In the genomic region with DNA sequence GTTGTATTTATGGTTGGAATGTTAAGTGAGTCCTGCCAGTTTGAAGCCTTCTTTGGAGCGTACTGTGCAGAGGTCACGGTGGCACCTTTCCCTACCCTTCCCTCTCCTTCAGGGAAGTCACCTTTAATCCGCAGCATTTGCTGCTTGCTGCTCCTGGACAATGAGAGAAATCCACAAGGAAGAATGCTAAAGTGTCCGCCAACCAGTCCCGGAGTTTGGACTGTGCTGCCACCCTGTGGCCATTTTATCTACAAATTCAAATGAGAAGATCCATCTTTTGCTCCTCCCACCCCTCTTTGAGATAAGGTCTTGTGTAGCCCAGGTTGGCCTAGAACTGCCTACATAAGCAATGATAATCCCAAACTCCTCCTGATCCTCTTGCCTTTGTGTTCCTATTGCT, we compare ENCODE assay signal across 9 mouse cellular contexts. TPM values are rescaled to one million over a fixed set of nuclear protein-coding genes. Genes with fewer than 3 reads are reported as not detected.
DNase-seq lines count a peak whose midpoint lies in the region; ATAC-seq and TF ChIP-seq lines count a peak whose summit lies in the region.
"Had no signal": no experiment of that assay in that cellular context is flagged by ENCODE, and none has a peak within 500 bp of the region (broad histone marks: within the 10 kb centered on the region; RNA-seq: fewer than 3 reads in every experiment).

No protein-coding gene starts in this region.

- 6% methylated on average over 5 of the region's 5 CpGs for WGBS in intestine, embryonic 16.5 days
- WGBS in midbrain, embryonic 13.5 days, result 3% methylated on average over 5 of the region's 5 CpGs
- WGBS in small intestine, adult 2 months, result 5% methylated on average over 5 of the region's 5 CpGs

- H3K9ac ChIP-seq in intestine, embryonic 16.5 days (ENCODE audit: low read depth, low read length), result no peak overlapping the region
- no peak overlapping the region for H3K9ac ChIP-seq in midbrain, embryonic 13.5 days (replicated peaks)

- ATAC-seq in intestine, embryonic 16.5 days, result peak; percentile 58; the same call in 1 of the 2 replicates
- peak; percentile 83 for ATAC-seq in midbrain, embryonic 13.5 days
- no peak for ATAC-seq in activated CD4-positive, CD25-positive, alpha-beta regulatory T cell, adult 4 months

- no peaks in the 10 kb centered on the region for H3K27me3 ChIP-seq in intestine, embryonic 16.5 days (replicated peaks; ENCODE audit: control insufficient read depth, insufficient read depth, low read length)
- no peaks in the 10 kb centered on the region for H3K27me3 ChIP-seq in midbrain, embryonic 13.5 days
- H3K27me3 ChIP-seq in small intestine, adult 2 months (ENCODE audit: control insufficient read depth, insufficient read depth, low read length), result no peaks in the 10 kb centered on the region

- H3K36me3 ChIP-seq in intestine, embryonic 16.5 days (ENCODE audit: control insufficient read depth, insufficient read depth, low read length), result no peaks in the 10 kb centered on the region
- no peaks in the 10 kb centered on the region for H3K36me3 ChIP-seq in midbrain, embryonic 13.5 days
- H3K36me3 ChIP-seq in small intestine, adult 2 months (ENCODE audit: control insufficient read depth, insufficient read depth, low read length), result no peaks in the 10 kb centered on the region

- TF ChIP-seq CTCF in small intestine, adult 2 months (IDR thresholded peaks at IDR 0.05; ENCODE audit: extremely low read depth, insufficient read length, insufficient replicate concordance, low read depth, low read length), result peak; percentile 74; the same call in 1 of the 2 replicates

- peak; percentile 78 for DNase-seq in adrenal gland, adult 18-20 months (ENCODE audit: low spot score in 2 of 2)
- peak; percentile 86 for DNase-seq in embryo, embryonic 10 days (ENCODE audit: low spot score)
- DNase-seq in gastrocnemius, postnatal 25 days, result peak; percentile 44
- DNase-seq in left cerebral cortex, postnatal 10 days (ENCODE audit: extremely low spot score in 1 of 2, low spot score in 2 of 2), result peak; percentile 84 to 85

- peaks cover 10% of the 10 kb centered on the region; the same call in 1 of the 2 replicates for H3K4me1 ChIP-seq in intestine, embryonic 16.5 days (ENCODE audit: control insufficient read depth, insufficient read depth, low read length)
- H3K4me1 ChIP-seq in midbrain, embryonic 13.5 days (replicated peaks), result 0 out of 2 replicates have a peak, but pooled peaks cover 2% of the 10 kb centered on the region
- H3K4me1 ChIP-seq in small intestine, adult 2 months (ENCODE audit: control insufficient read depth, insufficient read depth, insufficient read length, low read length), result no peaks in the 10 kb centered on the region

- no peaks in the 10 kb centered on the region for H3K9me3 ChIP-seq in intestine, embryonic 16.5 days (ENCODE audit: control insufficient read depth, low read length)
- no peaks in the 10 kb centered on the region for H3K9me3 ChIP-seq in midbrain, embryonic 13.5 days
- H3K9me3 ChIP-seq: megakaryocyte, embryonic 14.5 days had no signal

- no peak overlapping the region for H3K27ac ChIP-seq in intestine, embryonic 16.5 days (ENCODE audit: low read length)
- no peak overlapping the region for H3K27ac ChIP-seq in midbrain, embryonic 13.5 days
- no peak overlapping the region for H3K27ac ChIP-seq in small intestine, adult 2 months (ENCODE audit: insufficient read depth, low read depth, low read length)

- no peak for TF ChIP-seq POLR2A in small intestine, adult 2 months (IDR thresholded peaks at IDR 0.05; ENCODE audit: low read depth, low read length)

- no peak overlapping the region for H3K4me2 ChIP-seq in intestine, embryonic 16.5 days (ENCODE audit: low read depth, low read length)
- no peak overlapping the region for H3K4me2 ChIP-seq in midbrain, embryonic 13.5 days (replicated peaks)

- intact Hi-C loops in left cerebral cortex, postnatal 10 days (cut with DNase I), result loop anchor here (2.0 to 5.0 kb wide), 2 partner anchors 124 to 222 kb away; no protein-coding TSS in a partner anchor

- H3K4me3 ChIP-seq in intestine, embryonic 16.5 days (ENCODE audit: low read length), result no peak overlapping the region
- H3K4me3 ChIP-seq in midbrain, embryonic 13.5 days (replicated peaks), result no peak overlapping the region
- no peak overlapping the region for H3K4me3 ChIP-seq in small intestine, adult 2 months (ENCODE audit: low read depth, low read length)
- H3K4me3 ChIP-seq: megakaryocyte, embryonic 14.5 days had no signal

RNA-seq across cellular contexts. Expression of a gene that starts 3.9 kb away (rescaled TPM):
- total RNA-seq in adrenal gland, adult 18-20 months (2021), result not detected
- not detected for total RNA-seq in gastrocnemius, postnatal 25 days (2021)
- not detected in 2 replicates for polyA plus RNA-seq in intestine, embryonic 16.5 days (2015; fragmentation: Nextera tagmentation; extraction: Ambion mirVana)
- total RNA-seq in left cerebral cortex, postnatal 10 days (2021), result not detected
- not detected in 2 replicates for polyA plus RNA-seq in midbrain, embryonic 13.5 days (2015; fragmentation: Nextera tagmentation; extraction: Ambion mirVana)
- not detected in 2 replicates for polyA plus RNA-seq in small intestine, adult 2 months (2012; rRNA removed)
- polyA plus RNA-seq in activated CD4-positive, CD25-positive, alpha-beta regulatory T cell, adult 4 months (2017; shearing (Covaris generic)), result not detected

RNA-seq across cellular contexts. Expression of a gene that starts 19.7 kb away (rescaled TPM):
- total RNA-seq in adrenal gland, adult 18-20 months (2021), result 10 to 100 TPM; 15.5 to 31.2 TPM
- 10 to 100 TPM; 12.1 TPM for total RNA-seq in gastrocnemius, postnatal 25 days (2021)
- 45.4 and 45.8 TPM in 2 replicates for polyA plus RNA-seq in intestine, embryonic 16.5 days (2015; fragmentation: Nextera tagmentation; extraction: Ambion mirVana)
- total RNA-seq in left cerebral cortex, postnatal 10 days (2021), result 10 to 100 TPM; 85.2 to 86.9 TPM
- 12.9 and 17.0 TPM in 2 replicates for polyA plus RNA-seq in midbrain, embryonic 13.5 days (2015; fragmentation: Nextera tagmentation; extraction: Ambion mirVana)
- 1.8 and 3.3 TPM in 2 replicates for polyA plus RNA-seq in small intestine, adult 2 months (2012; rRNA removed)
- polyA plus RNA-seq in activated CD4-positive, CD25-positive, alpha-beta regulatory T cell, adult 4 months (2017; shearing (Covaris generic)), result under 1 TPM; 0.07 to 0.37 TPM

RNA-seq across cellular contexts. Expression of a gene that starts 19.9 kb away (rescaled TPM):
- 100 to 1,000 TPM in 1 of 2 experiments, 10 to 100 TPM in 1; 79.9 to 107 TPM for total RNA-seq in adrenal gland, adult 18-20 months (2021)
- total RNA-seq in gastrocnemius, postnatal 25 days (2021), result 10 to 100 TPM; 13.6 to 18.5 TPM
- 372 and 389 TPM in 2 replicates for polyA plus RNA-seq in intestine, embryonic 16.5 days (2015; fragmentation: Nextera tagmentation; extraction: Ambion mirVana)
- total RNA-seq in left cerebral cortex, postnatal 10 days (2021), result 100 to 1,000 TPM; 210 to 213 TPM
- 339 and 353 TPM in 2 replicates for polyA plus RNA-seq in midbrain, embryonic 13.5 days (2015; fragmentation: Nextera tagmentation; extraction: Ambion mirVana)
- polyA plus RNA-seq in small intestine, adult 2 months (2012; rRNA removed), result 76.3 and 102 TPM in 2 replicates
- polyA plus RNA-seq in activated CD4-positive, CD25-positive, alpha-beta regulatory T cell, adult 4 months (2017; shearing (Covaris generic)), result 100 to 1,000 TPM; 631 to 671 TPM

RNA-seq across cellular contexts. Expression of a gene that starts 53.6 kb away (rescaled TPM):
- 10 to 100 TPM in 1 of 2 experiments, 1 to 10 TPM in 1; 7.0 to 11.5 TPM for total RNA-seq in adrenal gland, adult 18-20 months (2021)
- 1 to 10 TPM; 1.2 TPM for total RNA-seq in gastrocnemius, postnatal 25 days (2021)
- 10.6 and 13.0 TPM in 2 replicates for polyA plus RNA-seq in intestine, embryonic 16.5 days (2015; fragmentation: Nextera tagmentation; extraction: Ambion mirVana)
- 1 to 10 TPM; 2.4 to 2.8 TPM for total RNA-seq in left cerebral cortex, postnatal 10 days (2021)
- polyA plus RNA-seq in midbrain, embryonic 13.5 days (2015; fragmentation: Nextera tagmentation; extraction: Ambion mirVana), result 2.3 and 3.0 TPM in 2 replicates
- polyA plus RNA-seq in small intestine, adult 2 months (2012; rRNA removed), result 3.0 and 5.4 TPM in 2 replicates
- 1 to 10 TPM; 2.2 to 2.9 TPM for polyA plus RNA-seq in activated CD4-positive, CD25-positive, alpha-beta regulatory T cell, adult 4 months (2017; shearing (Covaris generic))
